Mouse (Mus musculus): Measurements from ENCODE around the gene Tbx3.

DNA sequence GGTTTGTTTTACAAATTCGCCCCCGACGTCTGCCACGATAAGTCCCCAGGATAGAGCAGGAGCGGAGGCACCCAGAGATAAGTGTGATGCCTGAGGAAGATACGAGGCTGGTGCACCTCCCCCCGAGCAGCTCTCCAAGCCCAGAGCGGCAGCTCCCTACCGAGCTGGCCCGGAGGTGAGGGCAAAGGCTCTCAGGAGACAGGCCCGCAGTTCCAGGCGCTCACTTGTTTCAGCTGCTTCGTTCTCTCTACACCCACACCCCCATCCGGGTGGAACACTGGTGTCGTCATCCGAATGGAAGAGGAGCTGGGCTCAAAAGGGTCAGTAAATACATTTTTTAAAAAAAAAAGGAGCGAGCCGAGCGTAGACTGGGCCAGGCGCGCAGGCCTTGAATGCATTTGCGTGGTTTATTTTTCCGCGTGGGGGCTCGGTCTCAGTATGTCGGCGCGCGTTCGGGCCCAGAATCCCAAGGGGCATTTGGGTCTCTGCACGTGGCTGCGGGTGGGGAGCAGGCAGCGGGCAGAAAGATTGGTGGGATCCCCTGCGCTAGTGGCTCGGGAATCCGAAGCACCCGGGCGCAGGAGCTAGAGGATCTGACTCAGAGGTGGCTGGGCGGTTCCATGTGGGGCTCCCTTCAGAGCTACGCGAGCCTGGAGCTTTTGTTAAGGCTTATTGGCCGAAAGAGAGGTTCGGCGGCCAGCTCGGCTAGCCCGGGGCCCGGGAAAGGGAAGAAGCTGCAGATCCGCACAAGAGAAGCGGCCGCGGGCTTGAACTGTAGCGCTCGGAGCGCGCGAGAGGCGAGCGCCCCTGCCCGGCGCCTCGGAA lies 516 bp upstream of the Tbx3 start:
- TF ChIP-seq POLR2A (IDR thresholded peaks at IDR 0.05; ENCODE audit: extremely low read depth, insufficient read depth, low read length) (no peak), CTCF (IDR thresholded peaks at IDR 0.05; ENCODE audit: low read depth, low read length) (no peak)

All from liver, adult 2 months (tissue).